Mouse (Mus musculus): ENCODE measurements around the gene Gm10334. TPM values are rescaled to one million over a fixed set of nuclear protein-coding genes. Genes with fewer than 3 reads are reported as not detected.
"Not testable (repeated sequence)": the region's sequence is repeated elsewhere in the genome, so short reads cannot be mapped to it uniquely, and the experiment has no call there.

Gene Gm10334
- total RNA-seq (2014; rRNA removed) (not detected in 2 replicates), polyA plus RNA-seq (2015; fragmentation: Nextera tagmentation; extraction: Ambion mirVana) (not detected in 2 replicates)

DNA sequence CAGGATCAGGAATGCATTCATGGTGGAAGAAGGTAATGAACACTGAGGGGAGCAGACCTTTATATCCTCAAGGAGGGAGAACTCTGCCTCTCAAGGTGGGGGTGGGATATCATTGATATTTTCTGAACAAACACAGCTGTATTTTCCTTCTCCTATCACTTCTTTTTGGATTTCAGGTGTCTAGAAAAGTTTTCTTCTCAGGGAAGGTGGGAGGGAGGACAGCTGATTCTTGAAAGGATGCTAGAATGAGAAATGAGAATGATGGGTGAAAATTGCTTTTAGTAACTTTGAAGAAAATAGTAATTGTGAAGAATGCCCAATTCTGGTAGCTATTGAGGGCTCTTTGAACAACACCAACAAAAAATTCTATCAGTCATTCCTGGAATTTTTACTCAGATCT lies at the start of gene Gm10334:
TSS of gene Gm10334 (minus strand) at position 101 of the 400 bp plus-strand sequence.
- ATAC-seq; DNase-seq (ENCODE audit: low spot score); H3K27ac ChIP-seq; H3K9me3 ChIP-seq (ENCODE audit: low read length); H3K4me1 ChIP-seq (ENCODE audit: insufficient read depth, low read length); H3K4me2 ChIP-seq (ENCODE audit: low read depth, low read length); H3K4me3 ChIP-seq (ENCODE audit: low read length); H3K36me3 ChIP-seq (ENCODE audit: insufficient read depth, low read length); H3K27me3 ChIP-seq (ENCODE audit: insufficient read depth, low read length); H3K9ac ChIP-seq (replicated peaks; ENCODE audit: low read length): not testable (repeated sequence)

DNA sequence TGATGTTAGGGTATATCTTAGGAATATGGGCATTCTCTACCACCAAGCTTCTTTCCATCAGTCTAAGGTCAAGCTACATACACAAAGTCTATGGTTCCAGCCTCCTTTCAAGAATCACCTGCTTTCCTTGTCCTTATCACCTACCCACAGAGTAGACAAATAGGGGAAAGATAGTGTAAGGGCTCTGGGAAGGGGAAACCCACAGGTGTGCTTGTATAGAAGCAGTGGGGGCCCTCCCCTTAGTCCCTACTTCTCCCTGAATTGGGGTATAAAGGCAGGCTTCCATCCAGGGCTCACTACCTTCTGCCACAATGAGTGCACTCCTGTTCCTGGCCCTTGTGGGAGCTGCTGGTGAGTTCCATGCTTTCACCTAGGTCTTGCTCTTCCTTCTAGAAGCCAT lies 12.7 kb upstream of the Gm10334 start, which contains the start of gene Prss1:
TSS of gene Prss1 (plus strand) at position 301 of the 400 bp plus-strand sequence.
- H3K4me2 ChIP-seq (ENCODE audit: low read depth, low read length); H3K27ac ChIP-seq; H3K4me1 ChIP-seq (ENCODE audit: insufficient read depth, low read length); H3K27me3 ChIP-seq (ENCODE audit: insufficient read depth, low read length); H3K36me3 ChIP-seq (ENCODE audit: insufficient read depth, low read length); ATAC-seq; H3K4me3 ChIP-seq (ENCODE audit: low read length); H3K9ac ChIP-seq (replicated peaks; ENCODE audit: low read length); DNase-seq (ENCODE audit: low spot score); H3K9me3 ChIP-seq (ENCODE audit: low read length): not testable (repeated sequence)

GRCm38 (mm10) chr6:41442261-41442660 lies 3.7 kb downstream of the Gm10334 start:
- H3K9ac ChIP-seq (replicated peaks; ENCODE audit: low read length); H3K4me3 ChIP-seq (ENCODE audit: low read length); DNase-seq (ENCODE audit: low spot score); H3K27ac ChIP-seq; H3K36me3 ChIP-seq (ENCODE audit: insufficient read depth, low read length); H3K4me1 ChIP-seq (ENCODE audit: insufficient read depth, low read length); ATAC-seq; H3K9me3 ChIP-seq (ENCODE audit: low read length); H3K4me2 ChIP-seq (ENCODE audit: low read depth, low read length); H3K27me3 ChIP-seq (ENCODE audit: insufficient read depth, low read length): not testable (repeated sequence)
- WGBS, result 100% methylated on average over 1 of the region's 2 CpGs

Other genes starting within 250 kb of the Gm10334 start
- gene Try4, start 143.9 kb downstream of the Gm10334 start, total RNA-seq (2014; rRNA removed), result not detected in 2 replicates
- not detected in 2 replicates for gene Try4, start 143.9 kb downstream of the Gm10334 start, polyA plus RNA-seq (2015; fragmentation: Nextera tagmentation; extraction: Ambion mirVana)
- 0.58 TPM in 1 of 2 replicates, not detected in the other for gene Try5, start 129.3 kb downstream of the Gm10334 start, total RNA-seq (2014; rRNA removed)
- gene Try5, start 129.3 kb downstream of the Gm10334 start, polyA plus RNA-seq (2015; fragmentation: Nextera tagmentation; extraction: Ambion mirVana), result 0.31 and 0.39 TPM in 2 replicates
- not detected in 2 replicates for gene Try10, start 92.0 kb downstream of the Gm10334 start, total RNA-seq (2014; rRNA removed)
- gene Try10, start 92.0 kb downstream of the Gm10334 start, polyA plus RNA-seq (2015; fragmentation: Nextera tagmentation; extraction: Ambion mirVana), result not detected in 2 replicates
- gene Prss3, start 68.5 kb downstream of the Gm10334 start, total RNA-seq (2014; rRNA removed), result not detected in 2 replicates
- not detected in 2 replicates for gene Prss3, start 68.5 kb downstream of the Gm10334 start, polyA plus RNA-seq (2015; fragmentation: Nextera tagmentation; extraction: Ambion mirVana)
- gene Gm5771, start 53.8 kb downstream of the Gm10334 start, total RNA-seq (2014; rRNA removed), result not detected in 2 replicates
- gene Gm5771, start 53.8 kb downstream of the Gm10334 start, polyA plus RNA-seq (2015; fragmentation: Nextera tagmentation; extraction: Ambion mirVana), result not detected in 2 replicates
- gene Prss1, start 12.8 kb upstream of the Gm10334 start, total RNA-seq (2014; rRNA removed), result not detected in 2 replicates
- not detected in 2 replicates for gene Prss1, start 12.8 kb upstream of the Gm10334 start, polyA plus RNA-seq (2015; fragmentation: Nextera tagmentation; extraction: Ambion mirVana)
- not detected in 2 replicates for gene Prss2, start 75.6 kb upstream of the Gm10334 start, total RNA-seq (2014; rRNA removed)
- not detected in 2 replicates for gene Prss2, start 75.6 kb upstream of the Gm10334 start, polyA plus RNA-seq (2015; fragmentation: Nextera tagmentation; extraction: Ambion mirVana)
- gene Ephb6, start 159.3 kb upstream of the Gm10334 start, total RNA-seq (2014; rRNA removed), result 58.4 and 79.1 TPM in 2 replicates
- gene Ephb6, start 159.3 kb upstream of the Gm10334 start, polyA plus RNA-seq (2015; fragmentation: Nextera tagmentation; extraction: Ambion mirVana), result 25.1 and 27.9 TPM in 2 replicates
- gene Trpv6, start 190.3 kb upstream of the Gm10334 start, total RNA-seq (2014; rRNA removed), result 0.58 TPM in 1 of 2 replicates, not detected in the other
- gene Trpv6, start 190.3 kb upstream of the Gm10334 start, polyA plus RNA-seq (2015; fragmentation: Nextera tagmentation; extraction: Ambion mirVana), result 0.45 and 0.58 TPM in 2 replicates
- not detected in 2 replicates for gene Trpv5, start 234.6 kb upstream of the Gm10334 start, total RNA-seq (2014; rRNA removed)
- gene Trpv5, start 234.6 kb upstream of the Gm10334 start, polyA plus RNA-seq (2015; fragmentation: Nextera tagmentation; extraction: Ambion mirVana), result not detected in 2 replicates
- gene Llcfc1, start 238.3 kb upstream of the Gm10334 start, total RNA-seq (2014; rRNA removed), result 0.21 TPM in 1 of 2 replicates, not detected in the other
- not detected in 2 replicates for gene Llcfc1, start 238.3 kb upstream of the Gm10334 start, polyA plus RNA-seq (2015; fragmentation: Nextera tagmentation; extraction: Ambion mirVana)